Mouse (Mus musculus): ENCODE measurements around the gene Traf3ip3. TPM values are rescaled to one million over a fixed set of nuclear protein-coding genes. Genes with fewer than 3 reads are reported as not detected.

Traf3ip3 gene
- total and polyA plus RNA-seq, 3 experiments = 5.2 to 9.7 TPM; not detected in 1

GRCm38 (mm10) chr1:193146416-193146815, 55.1 kb downstream of the Traf3ip3 start:
- H3K9ac ChIP-seq (ENCODE audit: control insufficient read depth, low read depth, low read length, poor library complexity, severe bottlenecking) = no peak overlapping the region
- H3K27me3 ChIP-seq (ENCODE audit: control insufficient read depth in 1 of 2, insufficient read depth in 2 of 2, low read length in 2 of 2) = peaks cover 9 to 11% of the 10 kb centered on the region in 2 experiments
- no peak overlapping the region for H3K4me3 ChIP-seq (ENCODE audit: control insufficient read depth in 1 of 2, insufficient read depth in 1 of 2, low read depth in 2 of 2, low read length in 2 of 2)
- H3K9me3 ChIP-seq (replicated peaks; ENCODE audit: insufficient read depth, low read length) = no peaks in the 10 kb centered on the region
- no peaks in the 10 kb centered on the region for H3K4me1 ChIP-seq (ENCODE audit: control insufficient read depth in 1 of 2, insufficient read depth in 2 of 2, low read length in 2 of 2)
- TF ChIP-seq MYC (IDR thresholded peaks at IDR 0.05; ENCODE audit: low read depth, low read length) (no peak), RAD21 (IDR thresholded peaks at IDR 0.05; ENCODE audit: low read depth, low read length) (no peak), UBTF (IDR thresholded peaks at IDR 0.05; ENCODE audit: borderline replicate concordance, insufficient read depth, low read depth, low read length) (no peak), USF2 (IDR thresholded peaks at IDR 0.05; ENCODE audit: borderline replicate concordance in 1 of 2, insufficient read depth in 1 of 2, low read depth in 1 of 2, low read length in 2 of 2) (no peak), POLR2AphosphoS2 (IDR thresholded peaks at IDR 0.05; ENCODE audit: low read length) (no peak), TAL1 (IDR thresholded peaks at IDR 0.05; ENCODE audit: low read length) (no peak), SMC3 (IDR thresholded peaks at IDR 0.05; ENCODE audit: low read depth, low read length) (no peak), GABPA (IDR thresholded peaks at IDR 0.05; ENCODE audit: low read depth, low read length) (no peak), KAT2A (conservative IDR thresholded peaks at IDR 0.05; ENCODE audit: low read depth, low read length) (no peak), MYB (IDR thresholded peaks at IDR 0.05; ENCODE audit: low read depth, low read length) (no peak), ZNF384 (IDR thresholded peaks at IDR 0.05; ENCODE audit: low read depth, low read length) (no peak)
- no peaks in the 10 kb centered on the region for H3K79me2 ChIP-seq (ENCODE audit: control insufficient read depth, insufficient read depth, low read length, poor library complexity)
- no peak overlapping the region for H3K27ac ChIP-seq (ENCODE audit: control insufficient read depth, low read depth, low read length)
- DNase-seq (ENCODE audit: low read depth, low spot score) = no peak
- H3K36me3 ChIP-seq (ENCODE audit: control insufficient read depth in 1 of 2, insufficient read depth in 2 of 2, low read length in 2 of 2) = no peaks in the 10 kb centered on the region

- no peaks in the 10 kb centered on the region for H3K36me3 ChIP-seq (ENCODE audit: control insufficient read depth in 1 of 2, insufficient read depth in 2 of 2, low read length in 2 of 2)
- no peak overlapping the region for H3K9ac ChIP-seq (ENCODE audit: control insufficient read depth, low read depth, low read length, poor library complexity, severe bottlenecking)
- H3K79me2 ChIP-seq (ENCODE audit: control insufficient read depth, insufficient read depth, low read length, poor library complexity) = no peaks in the 10 kb centered on the region
- TF ChIP-seq USF1 (IDR thresholded peaks at IDR 0.05; ENCODE audit: low read depth, low read length) (no peak), ETS1 (IDR thresholded peaks at IDR 0.05; ENCODE audit: low read depth, low read length) (no peak), MAFK (IDR thresholded peaks at IDR 0.05; ENCODE audit: borderline replicate concordance, low read depth, low read length) (no peak), SIN3A (IDR thresholded peaks at IDR 0.05; ENCODE audit: low read length) (no peak), KAT2A (conservative IDR thresholded peaks at IDR 0.05; ENCODE audit: low read depth, low read length) (no peak), GABPA (IDR thresholded peaks at IDR 0.05; ENCODE audit: low read depth, low read length) (no peak), ZC3H11A (IDR thresholded peaks at IDR 0.05; ENCODE audit: low read depth, low read length) (no peak), POLR2AphosphoS5 (IDR thresholded peaks at IDR 0.05; ENCODE audit: borderline replicate concordance, low read depth, low read length) (no peak), MAX (IDR thresholded peaks at IDR 0.05; ENCODE audit: low read length) (no peak), TCF12 (IDR thresholded peaks at IDR 0.05; ENCODE audit: low read depth, low read length) (no peak), MXI1 (IDR thresholded peaks at IDR 0.05; ENCODE audit: low read depth, low read length) (no peak), CHD2 (IDR thresholded peaks at IDR 0.05; ENCODE audit: low read length) (no peak), MYC (IDR thresholded peaks at IDR 0.05; ENCODE audit: low read depth, low read length) (no peak), E2F4 (IDR thresholded peaks at IDR 0.05; ENCODE audit: borderline replicate concordance, low read depth, low read length) (no peak), TBP (IDR thresholded peaks at IDR 0.05; ENCODE audit: low read depth, low read length) (no peak), ELF1 (IDR thresholded peaks at IDR 0.05; ENCODE audit: low read depth, low read length) (no peak)
- H3K4me1 ChIP-seq (ENCODE audit: control insufficient read depth in 1 of 2, insufficient read depth in 2 of 2, low read length in 2 of 2) = no peaks in the 10 kb centered on the region
- peaks cover 8 to 11% of the 10 kb centered on the region in 2 experiments for H3K27me3 ChIP-seq (ENCODE audit: control insufficient read depth in 1 of 2, insufficient read depth in 2 of 2, low read length in 2 of 2)
- no peak overlapping the region for H3K4me3 ChIP-seq (ENCODE audit: control insufficient read depth in 1 of 2, insufficient read depth in 1 of 2, low read depth in 2 of 2, low read length in 2 of 2)
- no peak overlapping the region for H3K27ac ChIP-seq (ENCODE audit: control insufficient read depth, low read depth, low read length)
- H3K9me3 ChIP-seq (replicated peaks; ENCODE audit: insufficient read depth, low read length) = no peaks in the 10 kb centered on the region
- DNase-seq (ENCODE audit: low read depth, low spot score) = no peak
Measured at GRCm38 (mm10) chr1:193145101-193145500, 56.4 kb downstream of the Traf3ip3 start.

All from MEL (cell line).